Mouse (Mus musculus): ENCODE results near the gene Fbxo22. TPM values are rescaled to one million over a fixed set of nuclear protein-coding genes. Genes with fewer than 3 reads are reported as not detected.
"Not testable (repeated sequence)": the region's sequence is repeated elsewhere in the genome, so short reads cannot be mapped to it uniquely, and the experiment has no call there.

Gene Fbxo22
- polyA plus RNA-seq, 1 experiment = 12.2 TPM

DNA sequence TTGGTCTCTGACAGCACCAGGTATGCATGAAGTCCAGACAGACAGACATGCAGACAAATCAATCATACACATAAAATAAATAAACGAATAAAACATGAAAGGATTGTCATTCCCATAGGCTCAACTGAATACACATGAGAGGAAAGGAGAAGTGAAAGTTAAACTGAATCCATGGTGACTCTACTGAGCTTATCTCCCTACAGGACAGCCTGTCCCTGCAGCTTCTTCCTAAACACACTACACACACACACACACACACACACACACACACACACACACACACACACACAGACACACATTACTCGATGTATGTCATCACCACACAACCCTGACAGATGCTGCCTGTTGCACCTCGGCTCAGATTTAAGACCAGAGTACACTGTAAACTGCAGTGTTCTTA lies 35.4 kb downstream of the Fbxo22 start:
- DNase-seq = no peak
- no peaks in the 10 kb centered on the region for H3K36me3 ChIP-seq (ENCODE audit: control insufficient read depth, insufficient read depth, low read length)
- no peak overlapping the region for H3K4me3 ChIP-seq (ENCODE audit: control insufficient read depth, insufficient read depth, low read length)
- no peak overlapping the region for H3K27ac ChIP-seq (ENCODE audit: control insufficient read depth, insufficient read depth, low read length)
- WGBS = 64% methylated on average over 3 of the region's 3 CpGs
- H3K4me1 ChIP-seq (replicated peaks; ENCODE audit: control insufficient read depth, insufficient read depth, low read length) = no peaks in the 10 kb centered on the region
- TF ChIP-seq CTCF (IDR thresholded peaks at IDR 0.05; ENCODE audit: borderline replicate concordance, control insufficient read depth, extremely low read depth, insufficient read depth, low read length, poor library complexity) (no peak), POLR2A (IDR thresholded peaks at IDR 0.05; ENCODE audit: control insufficient read depth, extremely low read depth, insufficient read depth, low read length, poor library complexity) (no peak)
- no peaks in the 10 kb centered on the region for H3K27me3 ChIP-seq (ENCODE audit: control insufficient read depth, insufficient read depth, low read length)

DNA sequence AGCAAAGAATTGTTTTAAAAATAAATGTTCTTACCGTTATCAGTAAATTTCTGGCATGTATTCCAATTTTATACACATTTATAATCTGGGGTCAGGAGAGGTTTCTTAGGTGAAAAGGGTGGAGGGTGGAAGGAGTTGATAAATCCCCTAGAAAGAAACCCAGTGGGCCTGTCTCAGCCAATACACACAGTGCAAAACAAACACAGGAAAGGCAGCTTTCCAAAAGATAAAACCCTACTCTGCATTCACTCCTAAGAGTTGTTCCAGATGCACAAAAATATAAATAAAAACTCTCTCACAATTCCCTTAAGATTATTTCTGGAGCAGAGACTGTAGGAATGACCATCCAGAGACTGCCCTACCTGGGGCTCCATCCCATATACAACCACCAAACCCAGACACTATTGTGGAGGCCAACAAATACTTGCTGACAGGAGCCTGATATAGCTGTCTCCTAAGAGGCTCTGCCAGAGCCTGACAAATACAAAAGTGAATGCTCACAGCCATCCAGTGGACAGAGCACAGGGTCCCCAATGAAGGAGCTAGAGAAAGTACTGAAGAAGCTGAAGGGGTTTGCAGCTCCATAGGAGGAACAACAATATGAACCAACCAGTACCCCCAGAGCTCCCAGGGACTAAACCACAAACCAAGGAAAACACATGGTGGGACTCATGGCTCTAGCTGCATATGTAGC lies 36.5 kb downstream of the Fbxo22 start:
- H3K36me3 ChIP-seq (ENCODE audit: control insufficient read depth, insufficient read depth, low read length); H3K4me3 ChIP-seq (ENCODE audit: control insufficient read depth, insufficient read depth, low read length); H3K27ac ChIP-seq (ENCODE audit: control insufficient read depth, insufficient read depth, low read length); DNase-seq; H3K27me3 ChIP-seq (ENCODE audit: control insufficient read depth, insufficient read depth, low read length); H3K4me1 ChIP-seq (replicated peaks; ENCODE audit: control insufficient read depth, insufficient read depth, low read length): not testable (repeated sequence)
- WGBS = 89% methylated on average over 1 of the region's 1 CpGs

DNA sequence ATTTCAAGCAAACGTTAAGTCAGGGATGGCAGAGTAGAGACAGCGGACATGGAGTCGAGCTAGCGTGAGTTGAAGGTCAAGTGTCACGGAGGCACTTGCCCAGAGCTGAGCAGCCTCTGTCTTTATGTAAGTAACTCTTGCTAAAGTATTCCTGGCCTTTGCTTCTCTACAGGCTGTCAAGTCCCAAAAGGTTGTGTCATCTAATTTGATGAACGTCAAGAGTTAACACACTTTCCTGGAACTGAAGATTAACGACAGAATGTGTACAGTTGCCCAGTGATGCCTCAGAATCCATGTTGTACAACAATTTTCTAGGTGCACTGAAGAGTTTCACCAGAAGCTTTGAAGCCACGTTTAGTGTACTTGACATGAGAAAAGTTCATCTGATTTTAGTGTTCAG lies 37.7 kb downstream of the Fbxo22 start:
- Histone ChIP-seq H3K4me1 (replicated peaks; ENCODE audit: control insufficient read depth, insufficient read depth, low read length) (no peaks in the 10 kb centered on the region), H3K4me3 (ENCODE audit: control insufficient read depth, insufficient read depth, low read length) (no peak overlapping the region), H3K36me3 (ENCODE audit: control insufficient read depth, insufficient read depth, low read length) (no peaks in the 10 kb centered on the region), H3K27ac (ENCODE audit: control insufficient read depth, insufficient read depth, low read length) (no peak overlapping the region), H3K27me3 (ENCODE audit: control insufficient read depth, insufficient read depth, low read length) (no peaks in the 10 kb centered on the region)
- WGBS = 94% methylated on average over 8 of the region's 8 CpGs
- TF ChIP-seq CTCF (IDR thresholded peaks at IDR 0.05; ENCODE audit: borderline replicate concordance, control insufficient read depth, extremely low read depth, insufficient read depth, low read length, poor library complexity) (no peak), POLR2A (IDR thresholded peaks at IDR 0.05; ENCODE audit: control insufficient read depth, extremely low read depth, insufficient read depth, low read length, poor library complexity) (no peak)
- DNase-seq = no peak

GRCm38 (mm10) chr9:55246918-55247317 lies 38.2 kb downstream of the Fbxo22 start:
- no peak for DNase-seq
- no peak for TF ChIP-seq CTCF (IDR thresholded peaks at IDR 0.05; ENCODE audit: borderline replicate concordance, control insufficient read depth, extremely low read depth, insufficient read depth, low read length, poor library complexity)
- no peak for TF ChIP-seq POLR2A (IDR thresholded peaks at IDR 0.05; ENCODE audit: control insufficient read depth, extremely low read depth, insufficient read depth, low read length, poor library complexity)
- Histone ChIP-seq H3K27me3 (ENCODE audit: control insufficient read depth, insufficient read depth, low read length) (no peaks in the 10 kb centered on the region), H3K4me1 (replicated peaks; ENCODE audit: control insufficient read depth, insufficient read depth, low read length) (no peaks in the 10 kb centered on the region), H3K36me3 (ENCODE audit: control insufficient read depth, insufficient read depth, low read length) (no peaks in the 10 kb centered on the region), H3K27ac (ENCODE audit: control insufficient read depth, insufficient read depth, low read length) (no peak overlapping the region), H3K4me3 (ENCODE audit: control insufficient read depth, insufficient read depth, low read length) (no peak overlapping the region)
- WGBS = 94% methylated on average over 4 of the region's 4 CpGs

GRCm38 (mm10) chr9:55248465-55248864 lies 39.7 kb downstream of the Fbxo22 start:
- no peaks in the 10 kb centered on the region for H3K27me3 ChIP-seq (ENCODE audit: control insufficient read depth, insufficient read depth, low read length)
- no peak overlapping the region for H3K4me3 ChIP-seq (ENCODE audit: control insufficient read depth, insufficient read depth, low read length)
- no peaks in the 10 kb centered on the region for H3K36me3 ChIP-seq (ENCODE audit: control insufficient read depth, insufficient read depth, low read length)
- 48% methylated on average over 4 of the region's 4 CpGs for WGBS
- no peak overlapping the region for H3K27ac ChIP-seq (ENCODE audit: control insufficient read depth, insufficient read depth, low read length)
- TF ChIP-seq CTCF (IDR thresholded peaks at IDR 0.05; ENCODE audit: borderline replicate concordance, control insufficient read depth, extremely low read depth, insufficient read depth, low read length, poor library complexity) = no peak
- TF ChIP-seq POLR2A (IDR thresholded peaks at IDR 0.05; ENCODE audit: control insufficient read depth, extremely low read depth, insufficient read depth, low read length, poor library complexity) = no peak
- no peaks in the 10 kb centered on the region for H3K4me1 ChIP-seq (replicated peaks; ENCODE audit: control insufficient read depth, insufficient read depth, low read length)
- no peak for DNase-seq

DNA sequence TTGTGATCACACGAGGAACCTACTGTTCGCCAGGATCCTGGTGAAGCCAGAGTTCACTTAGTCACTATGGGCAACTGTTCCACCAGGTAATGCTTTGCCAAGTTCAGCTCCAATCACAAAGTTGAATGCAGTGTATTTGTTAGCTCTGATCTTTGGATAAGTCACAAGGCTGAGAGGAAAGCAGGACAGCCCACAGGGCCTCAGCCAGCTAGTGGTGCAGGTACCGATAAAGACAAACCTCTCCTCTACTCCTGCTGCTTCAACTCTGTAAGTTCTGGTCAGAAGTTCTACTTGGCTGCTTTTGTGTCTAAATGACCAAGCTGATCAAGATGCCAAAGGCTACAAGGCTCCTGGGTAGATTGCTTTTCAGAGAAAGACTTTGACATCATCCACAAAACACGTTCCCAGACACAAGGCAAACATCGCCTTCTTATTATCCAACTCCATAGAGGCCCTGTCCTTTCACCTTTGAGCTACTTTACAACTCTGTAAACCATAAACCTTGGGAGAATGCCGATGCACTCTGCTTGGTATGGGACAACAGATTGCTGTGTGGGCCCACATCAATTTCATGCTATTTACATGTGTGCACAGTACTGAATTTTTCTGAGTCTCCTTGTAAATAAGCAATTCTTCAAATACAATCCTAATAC lies 42.0 kb downstream of the Fbxo22 start:
- no peaks in the 10 kb centered on the region for H3K27me3 ChIP-seq (ENCODE audit: control insufficient read depth, insufficient read depth, low read length)
- H3K4me3 ChIP-seq (ENCODE audit: control insufficient read depth, insufficient read depth, low read length) = no peak overlapping the region
- H3K4me1 ChIP-seq (replicated peaks; ENCODE audit: control insufficient read depth, insufficient read depth, low read length) = no peaks in the 10 kb centered on the region
- TF ChIP-seq POLR2A (IDR thresholded peaks at IDR 0.05; ENCODE audit: control insufficient read depth, extremely low read depth, insufficient read depth, low read length, poor library complexity) = no peak
- TF ChIP-seq CTCF (IDR thresholded peaks at IDR 0.05; ENCODE audit: borderline replicate concordance, control insufficient read depth, extremely low read depth, insufficient read depth, low read length, poor library complexity) = no peak
- no peak overlapping the region for H3K27ac ChIP-seq (ENCODE audit: control insufficient read depth, insufficient read depth, low read length)
- WGBS = 85% methylated on average over 6 of the region's 6 CpGs
- H3K36me3 ChIP-seq (ENCODE audit: control insufficient read depth, insufficient read depth, low read length) = no peaks in the 10 kb centered on the region
- no peak for DNase-seq

DNA sequence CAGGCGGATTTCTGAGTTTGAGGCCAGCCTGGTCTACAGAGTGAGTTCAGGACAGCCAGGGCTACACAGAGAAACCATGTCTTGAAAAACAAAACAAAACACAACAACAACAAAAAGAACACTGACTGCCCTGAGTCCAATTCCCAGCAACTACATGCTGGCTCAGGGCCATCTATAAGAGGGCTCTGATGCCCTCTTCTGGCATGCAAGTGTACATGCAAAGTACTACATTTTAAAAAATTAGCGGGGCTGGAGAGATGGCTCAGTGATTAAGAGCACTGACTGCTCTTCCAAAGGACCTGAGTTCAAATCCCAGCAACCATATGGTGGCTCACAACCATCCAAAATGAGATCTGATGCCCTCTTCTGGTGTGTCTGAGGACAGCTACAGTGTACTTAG lies 43.4 kb downstream of the Fbxo22 start:
- H3K36me3 ChIP-seq (ENCODE audit: control insufficient read depth, insufficient read depth, low read length); H3K27ac ChIP-seq (ENCODE audit: control insufficient read depth, insufficient read depth, low read length); H3K27me3 ChIP-seq (ENCODE audit: control insufficient read depth, insufficient read depth, low read length); H3K4me3 ChIP-seq (ENCODE audit: control insufficient read depth, insufficient read depth, low read length); H3K4me1 ChIP-seq (replicated peaks; ENCODE audit: control insufficient read depth, insufficient read depth, low read length); DNase-seq: not testable (repeated sequence)
- WGBS = 69% methylated on average over 2 of the region's 2 CpGs

Data from thymus, adult 2 months (tissue).